Mouse (Mus musculus) urinary bladder, postnatal 25 days (tissue): ENCODE data around the gene Osbpl10.
"Not testable (repeated sequence)": the region's sequence is repeated elsewhere in the genome, so short reads cannot be mapped to it uniquely, and the experiment has no call there.

ENCODE experiments used
- DNase-seq: peaks from one replicate; pipeline ENCODE4 v3.0.0; 2022; ENCODE audit warnings: low spot score

Osbpl10 gene

DNA sequence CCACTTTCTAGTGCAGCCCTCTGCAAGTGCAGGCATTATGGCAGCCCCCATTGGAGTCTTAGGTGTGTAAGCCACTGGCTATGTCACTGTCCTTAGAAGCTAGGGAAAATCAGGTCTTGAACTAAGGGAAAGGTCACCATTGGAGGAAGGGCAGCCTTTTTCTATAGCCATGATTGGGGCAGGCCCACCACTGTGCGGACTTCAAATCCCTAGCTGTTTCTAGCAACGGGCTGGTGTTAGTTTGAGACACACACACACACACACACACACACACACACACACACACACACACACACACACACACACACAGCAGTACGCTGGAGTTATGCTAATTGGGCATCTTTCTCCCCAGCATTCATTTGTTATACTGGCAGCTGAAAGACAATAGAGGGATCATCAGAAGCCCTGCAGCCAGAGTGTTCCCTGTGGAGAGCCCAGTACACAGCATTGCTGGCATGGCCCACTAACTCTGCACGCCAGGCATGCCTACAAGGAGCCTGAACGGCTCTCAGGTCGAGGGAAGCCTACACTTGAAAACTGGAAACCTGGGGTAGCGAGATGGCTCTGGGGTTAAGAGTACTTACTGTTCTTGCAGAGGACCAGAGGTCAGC lies 246.5 kb downstream of the Osbpl10 start:
- DNase-seq, result no peak

DNA sequence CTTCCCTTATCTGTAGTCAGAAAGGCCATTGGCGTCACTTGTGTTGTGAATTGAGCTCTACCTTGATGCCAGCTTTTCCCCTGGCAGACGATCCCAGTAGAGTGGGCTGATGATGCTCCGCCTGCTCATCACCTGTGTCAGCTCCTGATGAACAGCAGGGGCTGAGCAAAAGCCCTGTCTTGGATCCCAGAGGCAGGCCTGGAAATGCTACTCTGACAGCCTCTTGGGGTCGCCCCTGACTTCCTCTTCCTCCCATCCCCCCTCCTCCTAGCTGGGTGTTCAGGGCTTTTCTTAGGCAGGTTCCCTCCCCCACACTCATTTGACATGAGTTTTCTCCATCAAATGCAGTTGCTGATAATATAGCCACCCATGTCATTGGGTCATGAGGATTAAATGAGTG lies 250.8 kb downstream of the Osbpl10 start:
- DNase-seq, result no peak

DNA sequence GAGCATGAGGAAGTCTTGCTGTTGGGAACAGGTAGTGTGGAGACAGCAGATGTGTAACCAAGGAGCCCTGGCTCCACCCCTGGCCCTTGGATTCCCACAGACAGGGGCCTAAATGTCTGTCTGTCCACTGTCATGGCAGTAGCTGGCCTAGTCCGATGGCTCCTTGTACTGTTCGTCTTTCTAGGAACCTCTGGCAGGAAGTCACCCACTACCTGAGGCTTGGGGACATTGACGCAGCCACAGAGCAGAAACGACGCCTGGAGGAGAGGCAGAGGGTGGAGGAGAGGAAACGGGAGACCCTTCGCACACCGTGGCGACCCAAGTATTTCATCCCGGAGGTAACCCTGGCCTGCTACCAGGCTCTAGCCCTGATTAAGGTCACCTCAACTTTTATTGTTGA lies 251.3 kb downstream of the Osbpl10 start:
- DNase-seq, result no peak

DNA sequence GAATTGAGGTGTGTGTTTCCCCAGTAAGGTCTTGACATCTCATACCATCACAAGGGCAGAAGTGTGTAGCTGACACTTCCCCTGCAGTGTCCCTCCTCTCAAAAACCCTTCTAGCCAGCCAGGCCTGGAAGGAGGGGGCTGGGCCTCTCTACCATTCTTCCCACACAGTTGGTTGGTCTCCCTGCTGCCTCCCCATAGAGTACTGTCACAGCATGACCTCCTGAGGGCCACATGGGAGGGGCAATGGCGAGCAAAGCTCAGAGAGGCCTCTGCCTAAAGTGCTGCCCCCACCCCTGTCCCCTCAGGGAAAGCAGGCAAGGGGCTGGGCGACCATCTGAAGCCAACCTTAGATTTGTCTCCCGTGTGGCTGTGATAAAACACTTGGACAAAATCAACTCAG lies 251.8 kb downstream of the Osbpl10 start:
- no peak for DNase-seq

DNA sequence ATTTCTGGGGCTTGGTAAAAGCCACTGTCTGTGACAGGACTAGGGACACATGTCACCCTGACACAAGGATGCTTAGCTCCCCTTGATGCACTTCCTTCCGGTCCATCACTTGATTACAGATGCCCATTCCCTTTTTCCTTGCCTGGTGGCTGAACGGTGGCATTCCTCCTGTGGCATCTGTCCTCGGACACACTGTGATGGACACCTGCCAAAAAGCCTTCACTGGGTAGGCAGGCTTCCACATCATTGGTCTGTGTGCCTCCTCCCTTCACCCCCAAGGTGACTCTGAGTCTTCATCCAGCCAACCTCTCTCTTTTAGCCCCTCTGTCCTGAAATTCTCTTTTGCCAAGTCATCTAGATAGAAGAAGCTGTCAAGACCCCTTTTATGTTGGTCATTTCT lies 253.1 kb downstream of the Osbpl10 start:
- DNase-seq, result no peak

DNA sequence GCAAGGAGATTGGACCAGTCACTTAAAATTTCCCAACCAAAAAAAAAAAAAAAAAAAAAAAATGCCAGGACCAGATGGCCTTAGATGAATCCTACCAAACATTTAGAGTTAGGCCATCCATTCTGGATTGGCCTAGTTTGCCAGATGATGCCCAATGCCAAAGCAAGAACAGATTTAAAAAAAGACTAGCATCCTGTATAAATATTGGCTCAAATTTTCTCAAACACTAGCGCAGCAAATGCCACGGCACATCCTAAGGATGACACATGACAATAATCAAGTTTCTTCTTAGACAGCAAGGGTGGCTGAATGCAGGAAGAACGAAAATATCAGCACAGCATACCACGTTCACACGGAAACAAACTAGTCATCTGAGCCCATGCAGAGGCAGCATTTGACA lies 255.4 kb downstream of the Osbpl10 start:
- no peak for DNase-seq

DNA sequence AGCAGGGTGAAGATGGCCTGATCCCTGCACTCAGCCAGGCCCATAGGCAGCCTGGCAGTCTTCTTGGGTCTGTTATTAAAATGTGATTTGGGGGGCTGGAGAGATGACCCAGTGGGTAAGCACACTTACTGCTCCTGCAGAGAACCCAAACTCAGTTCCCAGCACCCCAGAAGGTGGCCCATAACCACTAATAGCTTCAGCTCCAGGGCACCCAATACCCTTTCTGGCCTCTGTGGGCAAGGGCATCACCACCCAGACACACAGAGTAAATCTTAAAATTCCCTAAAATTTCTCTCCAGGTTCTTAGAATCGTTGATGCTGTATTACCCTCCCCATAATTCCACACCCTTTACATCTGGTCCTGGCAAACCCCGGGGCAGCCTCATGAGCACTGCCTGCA lies 256.2 kb downstream of the Osbpl10 start:
- DNase-seq, result no peak

DNA sequence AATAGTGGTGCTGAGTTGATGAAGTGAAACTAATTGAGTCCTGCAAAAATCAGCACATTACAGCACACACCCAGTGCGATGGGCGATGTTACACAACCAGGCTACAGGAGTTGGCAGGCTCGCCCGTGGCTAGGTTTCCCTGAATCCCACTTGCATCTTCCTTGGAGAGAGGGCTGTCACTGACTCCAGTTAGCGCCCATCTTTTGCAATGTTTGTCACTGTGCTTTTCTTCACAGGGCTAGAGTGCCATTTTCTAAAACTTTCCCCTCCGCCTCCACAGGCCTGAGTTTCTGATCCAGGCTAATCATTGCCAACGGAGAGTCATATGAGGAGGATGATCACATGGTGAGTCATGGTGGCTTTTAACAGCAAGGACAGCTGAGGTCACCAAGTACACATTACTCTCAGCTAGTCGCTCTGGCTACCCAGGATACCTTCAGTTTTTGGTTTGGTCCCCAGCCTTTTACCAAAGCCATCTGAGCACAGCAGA lies 258.0 kb downstream of the Osbpl10 start:
- peak; percentile 14 for DNase-seq

DNA sequence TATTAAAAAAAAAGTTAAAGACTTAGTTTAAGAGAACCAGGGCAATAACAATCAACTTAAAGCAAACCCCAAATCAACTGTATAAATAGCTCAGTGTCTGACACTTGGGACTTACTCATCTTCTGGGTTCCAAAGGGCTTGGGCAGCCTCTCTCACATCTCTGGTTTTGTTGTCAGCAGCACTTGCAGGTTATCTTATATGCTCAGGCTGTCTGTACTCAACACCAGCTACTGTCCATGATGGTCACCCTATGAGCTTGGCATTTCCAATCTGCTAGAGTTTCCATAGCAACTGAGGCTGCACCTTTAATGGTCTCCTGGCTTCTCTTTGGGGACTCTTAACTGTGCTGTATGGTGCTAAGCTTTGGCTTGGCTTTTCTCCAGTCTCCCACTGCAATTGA lies 259.6 kb downstream of the Osbpl10 start:
- DNase-seq, result no peak

DNA sequence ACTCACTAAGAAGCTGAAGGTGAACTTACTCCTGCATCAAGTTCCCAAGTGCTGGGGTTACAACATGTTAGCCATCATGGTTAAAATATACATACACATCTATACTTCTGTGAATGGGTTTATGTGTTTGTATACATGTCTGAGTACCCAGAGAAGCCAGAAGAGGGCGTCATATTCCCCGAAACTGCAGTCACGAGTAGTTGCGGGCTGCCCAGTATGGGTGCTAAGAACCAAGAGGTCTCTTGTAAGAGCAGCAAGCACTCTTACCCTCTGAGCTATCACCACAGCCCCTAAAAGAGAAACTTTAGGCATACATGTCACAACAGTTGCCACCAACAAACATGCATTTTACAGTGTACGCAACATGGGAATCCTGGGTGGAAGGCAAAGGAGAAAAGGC lies 261.5 kb downstream of the Osbpl10 start:
- no peak for DNase-seq

DNA sequence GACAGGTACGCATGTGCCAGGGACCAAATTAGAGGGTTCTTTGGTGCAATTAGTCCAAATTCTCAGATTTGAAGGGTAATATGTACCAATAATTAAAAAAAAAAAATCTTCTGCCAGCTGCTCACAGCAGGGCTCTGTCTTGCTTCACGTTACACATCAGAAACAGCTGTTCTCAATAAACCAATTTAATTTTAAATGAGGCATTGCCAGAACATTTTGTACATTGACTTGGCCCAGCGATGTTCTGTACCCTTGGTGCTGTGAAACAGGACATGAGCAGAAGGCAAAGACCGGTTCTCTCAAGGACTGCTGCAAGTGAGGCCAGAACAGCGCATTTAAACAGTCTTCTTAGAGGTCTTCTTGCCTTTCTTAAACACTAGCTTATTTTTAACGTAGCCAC lies 265.3 kb downstream of the Osbpl10 start:
- DNase-seq, result no peak

DNA sequence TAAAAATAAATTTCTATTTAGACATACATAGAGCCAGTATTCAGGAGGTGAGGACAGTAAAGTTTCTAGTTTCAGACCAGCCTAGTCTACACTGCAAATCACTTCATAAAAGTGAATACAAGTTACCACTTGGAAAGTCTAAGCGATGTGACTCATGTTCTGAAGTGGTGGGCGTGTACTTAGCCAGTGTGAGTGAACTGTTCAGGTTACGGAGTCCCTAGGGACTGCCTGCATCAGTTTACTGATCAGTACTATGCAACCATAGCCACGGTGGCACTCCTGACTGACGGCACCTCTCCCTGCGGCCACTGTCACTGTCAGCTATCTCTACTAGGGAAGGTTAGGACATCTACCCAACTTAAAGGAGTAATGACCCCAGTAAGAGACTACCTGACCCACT lies 266.7 kb downstream of the Osbpl10 start:
- no peak for DNase-seq

DNA sequence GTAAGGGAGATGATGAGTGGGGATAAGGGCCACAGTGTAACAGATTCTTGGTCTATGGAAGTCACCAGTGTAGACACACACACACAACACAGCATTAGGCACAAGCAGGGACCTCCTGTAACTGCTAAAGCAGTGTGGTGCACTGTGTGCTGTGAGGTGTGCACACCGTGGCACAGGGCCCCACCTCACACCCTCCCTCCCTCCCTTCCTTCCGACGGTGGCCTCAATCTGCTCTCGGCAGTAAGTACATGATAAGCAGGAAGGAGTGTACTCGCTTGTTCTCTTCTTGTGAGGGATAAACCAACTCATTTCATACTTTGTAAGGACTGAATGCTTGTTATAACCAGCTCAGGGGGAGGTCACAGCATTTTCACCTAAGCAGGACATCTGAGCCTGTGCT lies 270.8 kb downstream of the Osbpl10 start:
- no peak for DNase-seq

DNA sequence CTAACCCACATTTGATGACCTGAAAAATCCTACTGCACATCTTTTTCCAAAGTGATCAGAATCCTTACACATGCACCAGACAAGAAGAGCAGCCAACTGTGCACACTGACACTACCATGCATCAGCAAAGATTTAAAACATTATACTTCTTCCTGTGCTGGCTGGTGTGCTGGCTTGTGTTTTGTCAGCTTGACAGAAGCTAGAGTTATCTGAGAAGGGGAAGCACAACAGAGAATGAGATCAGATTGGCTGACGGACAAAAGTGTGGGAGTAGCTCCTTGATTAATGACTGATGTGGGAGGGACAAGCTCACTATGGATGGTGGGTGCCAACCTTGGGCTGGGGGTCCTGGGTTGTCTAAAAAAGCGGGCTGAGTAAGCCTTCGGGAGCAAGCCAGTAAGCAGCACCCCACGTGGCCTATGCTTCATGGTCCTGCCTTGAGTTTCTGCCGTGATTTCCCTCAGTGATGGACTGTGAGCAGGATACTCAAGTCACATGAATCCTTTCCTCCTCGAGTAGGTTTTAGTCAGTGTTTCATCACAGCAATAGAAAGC lies 279.4 kb downstream of the Osbpl10 start:
- no peak for DNase-seq

DNA sequence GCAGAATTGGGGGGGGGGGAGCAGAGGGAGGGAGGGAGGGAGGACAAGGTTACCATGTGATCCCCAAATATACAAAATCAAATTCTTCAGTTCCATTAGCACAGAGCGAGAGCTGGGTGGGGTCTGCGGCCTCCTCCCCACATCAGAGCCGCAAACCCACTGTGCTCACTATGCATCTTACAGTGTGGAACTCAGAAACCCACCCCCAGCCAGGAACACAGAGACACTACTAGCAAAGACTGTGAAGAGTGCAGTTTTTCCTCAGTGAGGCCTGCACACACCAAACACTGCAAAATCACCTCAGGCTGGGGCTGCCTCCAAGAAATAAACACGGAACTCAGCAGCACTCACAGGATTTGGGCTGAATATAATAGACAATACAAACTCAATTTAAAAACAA lies 281.5 kb downstream of the Osbpl10 start:
- no peak for DNase-seq

DNA sequence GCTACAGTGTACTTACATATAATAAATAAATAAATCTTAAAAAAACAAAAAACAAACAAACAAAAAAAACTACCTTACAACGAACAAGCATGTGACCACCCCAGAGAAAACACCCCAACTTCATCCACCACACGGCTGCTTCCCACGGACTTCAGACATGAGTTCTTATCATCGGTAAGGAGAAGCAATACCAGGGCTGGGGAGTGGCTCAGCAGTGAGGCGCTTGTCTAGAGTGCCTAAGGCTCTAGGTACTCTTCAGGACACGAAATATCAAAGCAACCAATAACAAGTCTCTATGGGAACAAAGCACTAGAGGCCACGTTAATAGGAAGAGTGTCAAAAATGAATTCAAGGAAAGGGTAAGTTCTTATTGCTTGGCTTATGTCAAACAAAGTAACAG lies 282.1 kb downstream of the Osbpl10 start:
- DNase-seq, result no peak

DNA sequence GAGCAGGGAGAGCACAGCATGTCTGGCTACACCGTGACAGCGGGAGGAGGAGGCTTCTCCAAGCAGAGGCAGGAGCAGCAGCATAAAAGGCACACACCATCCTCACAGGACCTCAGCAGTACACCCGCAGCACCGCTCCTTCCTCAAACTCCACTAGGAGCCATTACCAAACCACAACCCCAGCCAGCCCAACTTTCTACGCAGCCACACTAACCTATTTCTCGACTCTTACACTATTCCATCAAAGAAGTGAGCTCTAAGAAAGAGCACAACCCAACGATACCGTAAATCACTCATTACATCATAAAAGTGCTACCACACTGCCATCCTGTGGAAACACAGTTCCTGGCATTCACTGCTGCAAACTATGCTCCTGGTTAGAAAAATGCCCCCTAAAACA lies 283.1 kb downstream of the Osbpl10 start:
- DNase-seq, result no peak

DNA sequence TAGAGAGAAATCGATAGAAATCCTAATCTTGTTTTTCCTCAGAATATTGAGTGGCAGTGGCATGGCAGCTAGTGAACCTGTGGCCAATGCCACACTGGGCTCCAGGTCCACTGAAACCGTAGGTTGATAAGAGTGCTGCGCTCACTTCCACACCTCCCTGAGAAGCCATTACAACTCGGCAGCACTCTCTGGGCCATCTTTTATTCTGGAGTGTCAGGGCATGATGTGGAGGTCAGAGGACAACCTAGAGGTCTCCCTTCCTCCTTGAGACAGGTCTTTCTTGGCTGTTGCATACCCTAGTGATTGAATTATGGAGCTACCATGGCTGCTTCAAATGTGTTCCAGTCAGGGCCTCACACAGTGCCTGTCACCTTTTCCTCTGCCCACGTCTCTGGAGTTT lies 283.5 kb downstream of the Osbpl10 start:
- DNase-seq, result no peak

DNA sequence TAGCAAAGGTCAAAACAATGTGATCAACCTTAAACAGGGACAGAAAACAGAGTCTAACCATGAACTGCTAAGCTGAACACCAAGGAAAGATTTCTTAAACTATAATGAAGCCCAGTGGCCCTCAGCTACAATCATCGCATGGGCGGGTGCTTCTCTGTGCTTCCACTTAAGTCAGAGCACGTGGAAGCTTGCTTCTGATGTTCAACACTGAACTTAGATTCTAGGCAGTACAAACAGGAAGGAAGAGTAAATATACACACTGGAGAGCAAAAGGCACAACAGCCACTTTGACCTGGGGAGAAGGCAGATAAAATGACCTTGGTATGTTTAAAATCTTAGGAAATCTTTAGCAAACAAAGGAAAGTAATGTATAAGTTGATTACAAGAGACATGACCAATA lies 293.2 kb downstream of the Osbpl10 start:
- DNase-seq, result no peak

DNA sequence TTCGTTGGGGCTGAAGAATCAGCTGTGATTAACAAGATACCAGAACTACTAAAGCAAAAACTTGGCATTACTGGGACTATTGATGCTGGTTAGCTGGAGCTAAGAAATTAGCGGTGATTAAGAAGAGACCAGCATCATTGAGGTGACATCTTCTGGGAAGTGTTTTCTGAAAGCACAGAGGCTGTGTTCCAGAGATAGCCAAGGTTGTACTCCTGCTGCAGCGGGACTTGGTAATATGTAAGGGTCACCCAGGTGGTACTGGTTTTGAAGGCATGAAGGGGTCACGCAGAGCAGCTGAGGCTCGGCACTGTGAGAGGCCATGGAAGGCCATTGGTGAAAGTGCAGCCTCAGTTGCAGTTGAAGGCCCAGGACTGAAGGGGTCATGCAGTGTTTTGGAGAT lies 294.1 kb downstream of the Osbpl10 start:
- not testable (repeated sequence) for DNase-seq

DNA sequence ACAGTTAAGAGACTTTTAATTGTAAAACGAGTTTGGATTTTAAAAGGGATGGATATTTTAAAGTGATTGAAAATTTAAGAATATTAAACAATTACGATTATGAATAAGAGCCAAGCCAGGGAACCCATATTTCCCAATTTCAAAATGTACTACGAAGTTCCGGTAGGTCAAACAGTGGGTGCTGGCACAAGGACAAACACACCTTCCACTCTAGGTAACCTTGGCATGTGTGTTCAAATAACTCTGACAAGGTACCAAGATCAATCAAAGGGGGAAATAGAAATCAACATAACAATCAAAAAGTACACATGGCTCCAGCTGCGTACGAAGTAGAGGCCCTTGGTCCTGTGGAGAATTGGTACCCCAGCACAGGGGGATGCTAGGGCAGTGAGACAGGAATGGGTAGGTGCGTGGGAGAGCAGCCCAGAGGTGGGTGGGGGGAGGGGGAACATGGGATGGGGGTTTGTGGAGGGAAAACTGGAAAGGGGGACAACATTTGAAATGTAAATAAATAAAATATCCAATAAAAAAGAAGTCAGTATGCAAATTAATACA lies 294.8 kb downstream of the Osbpl10 start:
- DNase-seq, result no peak

DNA sequence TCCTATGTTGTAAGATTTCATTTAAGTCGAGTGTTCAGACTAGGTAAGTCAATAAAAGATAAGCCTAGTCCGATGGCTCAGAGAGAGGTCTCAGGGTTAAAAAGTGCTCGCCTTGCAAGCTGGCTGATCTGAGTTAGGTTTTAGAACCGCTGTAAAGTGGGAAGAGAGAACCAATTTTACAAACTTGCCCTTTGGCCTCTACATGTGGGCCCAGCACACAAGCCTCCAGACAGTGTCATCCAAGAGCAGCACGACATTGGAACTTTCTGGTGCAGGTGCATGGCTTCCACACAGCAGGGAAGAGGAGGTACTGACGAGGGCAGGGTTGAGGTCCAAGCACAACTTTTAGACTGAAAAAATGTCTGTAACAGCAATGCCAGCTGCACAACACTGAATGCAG lies 296.4 kb downstream of the Osbpl10 start:
- DNase-seq, result no peak

DNA sequence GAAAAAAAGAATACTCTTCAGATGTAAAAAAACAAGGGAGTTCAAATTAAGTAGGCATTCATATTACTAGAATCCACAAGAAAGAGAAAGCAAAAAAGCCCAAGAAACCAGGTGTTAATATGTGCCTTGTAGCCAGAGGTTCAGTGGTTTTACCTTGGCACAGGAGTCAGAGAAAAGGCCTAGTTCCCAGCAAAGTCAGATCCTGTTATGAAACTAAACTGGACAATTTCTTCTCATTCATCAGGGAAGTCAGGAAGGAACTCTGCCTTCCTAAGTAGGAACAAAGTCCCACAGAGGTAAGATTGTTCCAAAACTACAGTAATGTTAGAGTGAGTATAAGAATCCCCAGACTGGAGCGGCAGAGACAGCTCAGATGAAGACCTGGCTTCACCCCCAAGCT lies 300.3 kb downstream of the Osbpl10 start:
- no peak for DNase-seq
